Mouse (Mus musculus) liver, postnatal 0 days (tissue): ENCODE measurements around the gene Gm13178.

Experiments
- CTCF ChIP-seq: sonication (generic); IDR thresholded peaks from 2 replicates; pipeline ENCODE4 v1.5.1; 2016; ENCODE audit warnings: antibody characterized with exemption, low read depth
- EP300 ChIP-seq: IDR thresholded peaks from 2 replicates; pipeline ENCODE4 v1.6.1; 2016; ENCODE audit warnings: antibody characterized with exemption, low read depth, mild to moderate bottlenecking

DNA sequence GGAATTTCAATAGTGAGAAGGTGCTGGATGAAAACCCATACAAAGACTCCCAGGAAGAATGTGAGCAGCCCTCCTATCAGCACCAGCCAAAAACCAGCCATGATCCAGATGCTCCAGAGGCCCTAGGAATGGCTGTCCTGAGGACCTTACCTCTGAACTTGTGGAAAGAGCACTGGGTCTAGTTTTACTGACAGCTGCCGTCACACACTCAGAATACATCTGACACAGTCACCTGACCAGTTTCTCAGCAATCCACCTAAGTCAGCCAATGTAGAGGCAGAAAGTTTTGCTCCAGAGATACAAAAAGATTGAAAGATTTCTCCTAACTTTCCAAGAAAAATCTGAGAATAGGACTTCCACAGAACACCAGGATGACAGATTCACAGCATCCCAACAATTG is at the start of gene Gm13178:
- TF ChIP-seq EP300 (no peak), CTCF (no peak)
